Comparison of ENCODE assay signal across 13 mouse cellular contexts in genomic region chr17:84576621-84577293, GRCm38 (mm10).
"Had no signal": no experiment of that assay in that cellular context is flagged by ENCODE, and none has a peak within 500 bp of the region (broad histone marks: within the 10 kb centered on the region; RNA-seq: fewer than 3 reads in every experiment).

No protein-coding gene starts in this region.

- H3K9me3 ChIP-seq: limb, embryonic 12.5 days; liver, embryonic 13.5 days; lung, embryonic 15.5 days; midbrain, embryonic 12.5 days had no signal

- H3K4me1 ChIP-seq: liver, embryonic 13.5 days; midbrain, embryonic 12.5 days had no signal

- H3K27ac ChIP-seq: left cerebral cortex, adult 2 months; limb, embryonic 12.5 days; liver, embryonic 13.5 days; lung, embryonic 15.5 days; macrophage; midbrain, embryonic 12.5 days; stomach, postnatal 0 days had no signal

- H3K4me3 ChIP-seq: left cerebral cortex, adult 2 months; limb, embryonic 12.5 days; liver, embryonic 13.5 days; lung, embryonic 15.5 days; midbrain, embryonic 12.5 days had no signal

- H3K9ac ChIP-seq: limb, embryonic 12.5 days; liver, embryonic 13.5 days; liver, postnatal 0 days; lung, embryonic 15.5 days; midbrain, embryonic 12.5 days had no signal

- ATAC-seq: liver, postnatal 0 days; midbrain, embryonic 16.5 days had no signal

- H3K36me3 ChIP-seq: liver, embryonic 13.5 days; midbrain, embryonic 12.5 days had no signal

- H3K27me3 ChIP-seq: limb, embryonic 12.5 days; liver, embryonic 13.5 days; lung, embryonic 15.5 days; midbrain, embryonic 12.5 days had no signal

- H3K4me2 ChIP-seq: limb, embryonic 12.5 days; liver, embryonic 13.5 days; lung, embryonic 15.5 days; midbrain, embryonic 12.5 days had no signal

- DNase-seq: kidney, adult 18-20 months; liver; liver, embryonic 13.5 days; liver, postnatal 0 days; lung, postnatal 14 days; thymus, postnatal 4 days had no signal
